Mouse (Mus musculus): ENCODE data around the gene Ryr3. TPM values are rescaled to one million over a fixed set of nuclear protein-coding genes. Genes with fewer than 3 reads are reported as not detected.

The Ryr3 gene
- polyA plus RNA-seq, 2 experiments = 1.2 to 3.0 TPM

DNA sequence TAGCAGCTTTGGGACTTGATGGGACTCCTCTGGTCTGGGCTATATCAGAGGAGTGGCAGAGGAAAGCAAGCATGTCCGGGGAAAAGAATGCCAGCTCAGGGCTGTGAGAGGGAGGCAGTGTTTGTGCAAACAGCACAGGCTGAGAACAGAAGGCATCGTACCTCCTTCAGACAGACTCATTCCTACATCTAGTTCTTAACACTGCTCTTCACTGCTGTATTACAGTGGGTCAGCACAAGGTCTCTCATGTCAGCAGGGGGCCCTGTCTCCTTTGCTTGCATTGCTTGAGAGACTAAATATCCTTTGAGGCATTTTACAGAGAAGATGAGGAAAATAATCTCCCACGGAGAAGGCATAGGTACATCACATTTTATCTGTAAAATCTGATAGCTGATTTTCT is 394.2 kb downstream of the Ryr3 start:
- H3K9ac ChIP-seq (ENCODE audit: low read depth, low read length, severe bottlenecking) = no peak overlapping the region
- ATAC-seq (ENCODE audit: low FRiP score, low read depth) = no peak
- no peak overlapping the region for H3K4me2 ChIP-seq (replicated peaks; ENCODE audit: low read depth, low read length, severe bottlenecking)
- H3K4me1 ChIP-seq (ENCODE audit: control insufficient read depth, insufficient read depth, low read length) = no peaks in the 10 kb centered on the region
- no peaks in the 10 kb centered on the region for H3K36me3 ChIP-seq (ENCODE audit: control insufficient read depth, insufficient read depth, low read length)
- TF ChIP-seq POLR2A (IDR thresholded peaks at IDR 0.05; ENCODE audit: borderline replicate concordance, extremely low read depth, insufficient read depth, insufficient read length) = no peak
- 47% methylated on average over 3 of the region's 3 CpGs for WGBS
- H3K27me3 ChIP-seq (ENCODE audit: control insufficient read depth, insufficient read depth, low read length) = no peaks in the 10 kb centered on the region
- no peaks in the 10 kb centered on the region for H3K9me3 ChIP-seq (ENCODE audit: control insufficient read depth, low read length)
- no peak overlapping the region for H3K27ac ChIP-seq (replicated peaks; ENCODE audit: low read depth, low read length)
- no peak overlapping the region for H3K4me3 ChIP-seq (replicated peaks; ENCODE audit: low read length)
- DNase-seq (ENCODE audit: low spot score) = peak; percentile 5

DNA sequence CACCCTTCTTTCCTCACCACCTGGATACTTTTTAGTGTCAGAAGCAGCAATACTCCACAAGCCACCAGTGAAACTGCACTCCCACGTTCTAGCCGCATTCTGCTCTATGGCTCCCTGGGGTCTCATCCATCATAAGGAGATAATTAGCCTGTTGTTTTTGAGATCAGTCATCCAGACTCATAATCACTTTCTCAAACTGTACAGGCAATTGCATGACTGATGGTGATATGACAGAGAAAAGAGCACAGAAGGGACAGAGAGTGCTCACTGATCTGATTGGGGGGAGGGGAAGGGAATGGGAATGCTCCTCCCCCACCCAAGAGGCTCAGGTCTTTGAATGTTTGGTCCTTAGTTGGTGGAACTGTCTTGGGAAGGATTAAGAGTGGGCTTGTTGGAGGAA is 397.8 kb downstream of the Ryr3 start:
- ATAC-seq (ENCODE audit: low FRiP score, low read depth) (no peak), DNase-seq (ENCODE audit: low spot score) (no peak)
- H3K9ac ChIP-seq (ENCODE audit: low read depth, low read length, severe bottlenecking) = no peak overlapping the region
- no peak for TF ChIP-seq POLR2A (IDR thresholded peaks at IDR 0.05; ENCODE audit: borderline replicate concordance, extremely low read depth, insufficient read depth, insufficient read length)
- no peaks in the 10 kb centered on the region for H3K27me3 ChIP-seq (ENCODE audit: control insufficient read depth, insufficient read depth, low read length)
- H3K4me2 ChIP-seq (replicated peaks; ENCODE audit: low read depth, low read length, severe bottlenecking) = no peak overlapping the region
- no peaks in the 10 kb centered on the region for H3K9me3 ChIP-seq (ENCODE audit: control insufficient read depth, low read length)
- no peak overlapping the region for H3K4me3 ChIP-seq (replicated peaks; ENCODE audit: low read length)
- H3K27ac ChIP-seq (replicated peaks; ENCODE audit: low read depth, low read length) = no peak overlapping the region
- 33% methylated on average over 2 of the region's 2 CpGs for WGBS
- no peaks in the 10 kb centered on the region for H3K36me3 ChIP-seq (ENCODE audit: control insufficient read depth, insufficient read depth, low read length)
- H3K4me1 ChIP-seq (ENCODE audit: control insufficient read depth, insufficient read depth, low read length) = no peaks in the 10 kb centered on the region

DNA sequence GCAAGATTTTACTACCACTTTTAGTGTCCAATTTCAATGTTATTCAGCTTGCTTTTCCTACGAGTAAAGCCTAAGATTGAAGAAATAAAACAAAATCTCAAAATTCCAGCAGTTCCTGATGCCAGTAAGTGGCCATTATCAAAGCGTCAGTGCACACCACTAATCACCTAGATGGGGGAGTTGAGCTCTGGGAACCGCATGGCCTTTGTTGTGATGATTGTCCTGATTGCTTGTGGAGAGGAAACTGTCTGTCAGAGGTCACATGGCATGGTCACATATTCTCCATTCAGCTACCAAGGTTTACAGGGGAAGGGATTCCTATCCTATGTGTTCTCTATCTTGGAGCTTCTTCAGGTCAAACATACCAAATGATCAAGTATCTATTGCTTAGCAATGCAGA is 399.9 kb downstream of the Ryr3 start:
- Histone ChIP-seq H3K27me3 (ENCODE audit: control insufficient read depth, insufficient read depth, low read length) (no peaks in the 10 kb centered on the region), H3K27ac (replicated peaks; ENCODE audit: low read depth, low read length) (no peak overlapping the region), H3K4me2 (replicated peaks; ENCODE audit: low read depth, low read length, severe bottlenecking) (no peak overlapping the region), H3K4me1 (ENCODE audit: control insufficient read depth, insufficient read depth, low read length) (no peaks in the 10 kb centered on the region), H3K9me3 (ENCODE audit: control insufficient read depth, low read length) (no peaks in the 10 kb centered on the region), H3K9ac (ENCODE audit: low read depth, low read length, severe bottlenecking) (no peak overlapping the region), H3K4me3 (replicated peaks; ENCODE audit: low read length) (no peak overlapping the region), H3K36me3 (ENCODE audit: control insufficient read depth, insufficient read depth, low read length) (no peaks in the 10 kb centered on the region)
- TF ChIP-seq POLR2A (IDR thresholded peaks at IDR 0.05; ENCODE audit: borderline replicate concordance, extremely low read depth, insufficient read depth, insufficient read length) = no peak
- ATAC-seq (ENCODE audit: low FRiP score, low read depth) = no peak
- DNase-seq (ENCODE audit: low spot score) = no peak
- WGBS = 31% methylated on average over 3 of the region's 3 CpGs

DNA sequence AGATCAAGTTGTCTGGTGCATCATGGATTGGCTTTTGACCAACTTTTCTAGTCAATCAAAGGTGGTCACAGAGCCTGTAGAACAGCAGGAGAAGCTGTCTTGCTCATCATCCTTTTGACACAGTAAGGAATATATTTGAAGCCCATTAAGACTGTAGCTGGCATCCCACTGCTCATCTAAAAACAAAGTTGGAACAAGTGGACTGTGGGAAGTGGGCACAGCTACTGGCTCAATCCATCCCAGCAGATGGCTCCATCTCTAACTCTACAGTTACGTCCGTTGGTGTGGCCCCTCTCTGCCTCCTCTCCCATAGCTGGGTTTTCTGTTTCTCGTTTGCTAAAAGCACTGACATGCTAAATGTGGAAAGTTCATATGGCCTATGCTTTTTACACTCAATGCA is 400.9 kb downstream of the Ryr3 start:
- no peak for DNase-seq (ENCODE audit: low spot score)
- Histone ChIP-seq H3K36me3 (ENCODE audit: control insufficient read depth, insufficient read depth, low read length) (no peaks in the 10 kb centered on the region), H3K4me1 (ENCODE audit: control insufficient read depth, insufficient read depth, low read length) (no peaks in the 10 kb centered on the region), H3K9me3 (ENCODE audit: control insufficient read depth, low read length) (no peaks in the 10 kb centered on the region), H3K27me3 (ENCODE audit: control insufficient read depth, insufficient read depth, low read length) (no peaks in the 10 kb centered on the region), H3K27ac (replicated peaks; ENCODE audit: low read depth, low read length) (no peak overlapping the region), H3K4me3 (replicated peaks; ENCODE audit: low read length) (no peak overlapping the region), H3K9ac (ENCODE audit: low read depth, low read length, severe bottlenecking) (no peak overlapping the region), H3K4me2 (replicated peaks; ENCODE audit: low read depth, low read length, severe bottlenecking) (no peak overlapping the region)
- no peak for ATAC-seq (ENCODE audit: low FRiP score, low read depth)
- 55% methylated on average over 3 of the region's 3 CpGs for WGBS
- no peak for TF ChIP-seq POLR2A (IDR thresholded peaks at IDR 0.05; ENCODE audit: borderline replicate concordance, extremely low read depth, insufficient read depth, insufficient read length)

DNA sequence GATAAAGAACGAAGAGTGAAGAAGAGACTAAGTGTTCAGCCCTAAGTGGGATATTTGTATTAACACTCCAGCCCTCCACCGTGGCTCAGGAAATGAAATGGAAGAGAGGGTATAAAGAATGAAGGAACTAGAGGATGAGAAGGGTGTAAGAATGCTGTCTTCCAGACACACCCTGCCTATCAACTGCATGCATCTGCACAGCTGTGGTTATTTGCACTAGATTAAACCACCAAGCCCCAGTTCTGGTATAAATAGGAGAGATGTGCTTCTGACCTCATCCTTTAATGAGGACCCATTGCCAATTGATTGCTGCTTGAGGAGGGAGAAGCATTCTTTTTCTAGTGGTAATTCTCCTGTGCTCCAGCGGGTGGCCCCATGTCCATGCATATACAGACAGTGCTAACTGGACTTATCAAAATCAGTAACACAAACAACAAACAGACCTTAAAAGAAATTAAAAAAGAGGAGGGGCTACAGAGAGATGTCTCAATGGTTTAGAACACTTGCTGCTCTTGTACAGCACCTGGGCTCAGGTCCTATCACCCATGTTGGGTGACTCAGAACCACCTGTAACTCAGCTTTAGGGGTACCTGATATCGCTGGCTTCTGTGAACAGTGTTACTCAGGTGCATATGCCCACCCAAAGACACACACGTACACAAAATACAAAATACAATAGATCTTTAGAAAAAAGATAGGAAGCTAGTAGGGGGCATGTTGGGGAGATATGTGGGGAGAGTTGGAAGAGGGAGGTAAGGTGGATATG is 404.1 kb downstream of the Ryr3 start:
- Histone ChIP-seq H3K27ac (replicated peaks; ENCODE audit: low read depth, low read length) (no peak overlapping the region), H3K9ac (ENCODE audit: low read depth, low read length, severe bottlenecking) (no peak overlapping the region), H3K4me3 (replicated peaks; ENCODE audit: low read length) (no peak overlapping the region), H3K4me2 (replicated peaks; ENCODE audit: low read depth, low read length, severe bottlenecking) (no peak overlapping the region), H3K27me3 (ENCODE audit: control insufficient read depth, insufficient read depth, low read length) (no peaks in the 10 kb centered on the region), H3K36me3 (ENCODE audit: control insufficient read depth, insufficient read depth, low read length) (no peaks in the 10 kb centered on the region), H3K9me3 (ENCODE audit: control insufficient read depth, low read length) (no peaks in the 10 kb centered on the region), H3K4me1 (ENCODE audit: control insufficient read depth, insufficient read depth, low read length) (no peaks in the 10 kb centered on the region)
- WGBS = 67% methylated on average over 5 of the region's 5 CpGs
- ATAC-seq (ENCODE audit: low FRiP score, low read depth) (no peak), DNase-seq (ENCODE audit: low spot score) (no peak)
- no peak for TF ChIP-seq POLR2A (IDR thresholded peaks at IDR 0.05; ENCODE audit: borderline replicate concordance, extremely low read depth, insufficient read depth, insufficient read length)
